Mouse (Mus musculus) G1E (cell line): Measurements from ENCODE around the gene Gga1.

Experiments
- CTCF ChIP-seq: IDR thresholded peaks from 2 replicates; pipeline ENCODE4 v1.5.1; 2012; ENCODE audit warnings: low read depth, low read length, inconsistent platforms, mixed read lengths
- GATA1 ChIP-seq: IDR thresholded peaks from 2 replicates; pipeline ENCODE4 v1.6.1; 2012; ENCODE audit warnings: borderline replicate concordance, low read length, inconsistent platforms, mixed read lengths
- GATA2 ChIP-seq: IDR thresholded peaks from 2 replicates; pipeline ENCODE4 v1.6.1; 2012; ENCODE audit warnings: low read depth, low read length, inconsistent platforms, borderline replicate concordance
- TAL1 ChIP-seq: conservative IDR thresholded peaks from 2 replicates; pipeline ENCODE4 v1.6.1; 2012; ENCODE audit warnings: low read depth, low read length, inconsistent platforms, mixed read lengths

DNA sequence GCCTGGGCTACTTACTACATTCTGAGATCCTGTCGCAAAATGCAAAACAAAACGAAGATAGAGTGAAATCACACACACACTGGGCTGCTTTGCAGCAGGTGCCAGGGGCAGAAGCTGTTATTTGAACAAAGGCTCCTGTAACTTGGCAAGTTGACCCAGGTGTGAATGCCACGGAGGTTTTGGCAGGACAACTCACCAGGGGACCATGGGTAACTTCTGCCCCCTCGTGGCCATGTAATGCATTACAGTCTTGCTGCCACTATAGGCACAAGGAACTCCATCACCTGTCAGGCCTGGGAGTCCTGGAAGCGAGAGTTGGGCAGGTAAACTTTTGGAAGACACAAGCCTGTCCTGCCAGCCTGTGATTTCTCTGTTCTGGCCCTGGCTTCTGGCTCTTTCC, 28.5 kb upstream of the Gga1 start:
- TF ChIP-seq CTCF (peak; percentile 93), TAL1 (no peak), GATA1 (no peak), GATA2 (no peak)
